Mouse (Mus musculus): Measurements from ENCODE around the gene Ebi3. TPM values are rescaled to one million over a fixed set of nuclear protein-coding genes. Genes with fewer than 3 reads are reported as not detected.

Gene Ebi3
- polyA plus RNA-seq, 1 experiment from 2014 or later = 2.1 TPM

- no peaks in the 10 kb centered on the region for H3K9me3 ChIP-seq
- no peak for ATAC-seq (ENCODE audit: borderline replicate concordance, extremely low read depth, low FRiP score, low TSS enrichment)
- peak overlapping the region; percentile 89 for H3K4me2 ChIP-seq
- peaks cover 16% of the 10 kb centered on the region for H3K4me1 ChIP-seq
- no peak overlapping the region for H3K9ac ChIP-seq
- peaks cover 29% of the 10 kb centered on the region for H3K27me3 ChIP-seq
- H3K27ac ChIP-seq = no peak overlapping the region
- peaks cover 15% of the 10 kb centered on the region for H3K36me3 ChIP-seq
- no peak overlapping the region for H3K4me3 ChIP-seq
- 32% methylated on average over 22 of the region's 22 CpGs for WGBS
Measured at GRCm38 (mm10) chr17:55971453-55971852, 19.0 kb downstream of the Ebi3 start.

GRCm38 (mm10) chr17:55976255-55976862 is 23.9 kb downstream of the Ebi3 start:
- H3K36me3 ChIP-seq = no peaks in the 10 kb centered on the region
- no peak overlapping the region for H3K9ac ChIP-seq
- no peaks in the 10 kb centered on the region for H3K9me3 ChIP-seq
- peak overlapping the region; percentile 29; the same call in 1 of the 2 replicates for H3K4me2 ChIP-seq
- H3K4me3 ChIP-seq = no peak overlapping the region
- H3K27ac ChIP-seq = no peak overlapping the region
- peak; percentile 66 for ATAC-seq (ENCODE audit: borderline replicate concordance, extremely low read depth, low FRiP score, low TSS enrichment)
- H3K27me3 ChIP-seq = peaks cover 13% of the 10 kb centered on the region
- H3K4me1 ChIP-seq = peaks cover 13% of the 10 kb centered on the region
- WGBS = 11% methylated on average over 13 of the region's 13 CpGs

- no peak for ATAC-seq (ENCODE audit: borderline replicate concordance, extremely low read depth, low FRiP score, low TSS enrichment)
- 19% methylated on average over 3 of the region's 3 CpGs for WGBS
Measured at GRCm38 (mm10) chr17:55977301-55977700, 24.9 kb downstream of the Ebi3 start.

GRCm38 (mm10) chr17:55986030-55986961 is 33.9 kb downstream of the Ebi3 start, which contains the start of gene Fsd1:
Gene Fsd1, plus strand, starts transcription at chr17:55986509.
- Histone ChIP-seq H3K4me3 (peak within 1 kb of the TSS; percentile 39), H3K9ac (no peak within 1 kb of the TSS)

More at GRCm38 (mm10) chr17:55977301-55977700, 24.9 kb downstream of the Ebi3 start:
- Histone ChIP-seq H3K27ac (no peak overlapping the region), H3K4me1 (peaks cover 11% of the 10 kb centered on the region), H3K9me3 (no peaks in the 10 kb centered on the region), H3K4me3 (no peak overlapping the region), H3K36me3 (no peaks in the 10 kb centered on the region), H3K27me3 (peaks cover 7% of the 10 kb centered on the region), H3K9ac (no peak overlapping the region), H3K4me2 (no peak overlapping the region)

GRCm38 (mm10) chr17:55990278-55990898 is 37.9 kb downstream of the Ebi3 start:
- peaks cover 10% of the 10 kb centered on the region for H3K27me3 ChIP-seq
- no peak overlapping the region for H3K4me3 ChIP-seq
- H3K36me3 ChIP-seq = no peaks in the 10 kb centered on the region
- ATAC-seq (ENCODE audit: borderline replicate concordance, extremely low read depth, low FRiP score, low TSS enrichment) = no peak
- peaks cover 5% of the 10 kb centered on the region; the same call in 1 of the 2 replicates for H3K4me1 ChIP-seq
- H3K9ac ChIP-seq = no peak overlapping the region
- H3K9me3 ChIP-seq = no peaks in the 10 kb centered on the region
- 80% methylated on average over 8 of the region's 8 CpGs for WGBS
- no peak overlapping the region for H3K4me2 ChIP-seq
- no peak overlapping the region for H3K27ac ChIP-seq

More at GRCm38 (mm10) chr17:55986030-55986961, 33.9 kb downstream of the Ebi3 start, which contains the start of gene Fsd1:
- no peaks in the 10 kb centered on the region for H3K36me3 ChIP-seq
- H3K4me2 ChIP-seq = peak within 1 kb of the TSS; percentile 71
- peaks cover 10% of the 10 kb centered on the region for H3K27me3 ChIP-seq
- WGBS = 8% methylated on average over 35 of the region's 35 CpGs
- H3K9me3 ChIP-seq = no peaks in the 10 kb centered on the region
- H3K27ac ChIP-seq = no peak within 1 kb of the TSS
- ATAC-seq (ENCODE audit: borderline replicate concordance, extremely low read depth, low FRiP score, low TSS enrichment) = peak; percentile 51; the same call in 1 of the 2 replicates
- H3K4me1 ChIP-seq = peaks cover 5% of the 10 kb centered on the region; the same call in 1 of the 2 replicates

- 76% methylated on average over 15 of the region's 15 CpGs for WGBS
- H3K27ac ChIP-seq = no peak overlapping the region
- H3K4me2 ChIP-seq = no peak overlapping the region
- peaks cover 11% of the 10 kb centered on the region; the same call in 1 of the 2 replicates for H3K27me3 ChIP-seq
- no peaks in the 10 kb centered on the region for H3K9me3 ChIP-seq
- H3K4me1 ChIP-seq = no peaks in the 10 kb centered on the region
- no peaks in the 10 kb centered on the region for H3K36me3 ChIP-seq
- no peak for ATAC-seq (ENCODE audit: borderline replicate concordance, extremely low read depth, low FRiP score, low TSS enrichment)
- H3K9ac ChIP-seq = no peak overlapping the region
- no peak overlapping the region for H3K4me3 ChIP-seq
Measured at GRCm38 (mm10) chr17:55996007-55996406, 43.6 kb downstream of the Ebi3 start.

- H3K4me2 ChIP-seq = peak overlapping the region; percentile 30; the same call in 1 of the 2 replicates
- no peak overlapping the region for H3K27ac ChIP-seq
- H3K36me3 ChIP-seq = no peaks in the 10 kb centered on the region
- H3K9ac ChIP-seq = no peak overlapping the region
- 13% methylated on average over 30 of the region's 30 CpGs for WGBS
- H3K4me1 ChIP-seq = no peaks in the 10 kb centered on the region
- H3K9me3 ChIP-seq = no peaks in the 10 kb centered on the region
- ATAC-seq (ENCODE audit: borderline replicate concordance, extremely low read depth, low FRiP score, low TSS enrichment) = peak; percentile 33; the same call in 1 of the 2 replicates
- peaks cover 11% of the 10 kb centered on the region; the same call in 1 of the 2 replicates for H3K27me3 ChIP-seq
- H3K4me3 ChIP-seq = no peak overlapping the region
Measured at GRCm38 (mm10) chr17:55999794-56000499, 47.5 kb downstream of the Ebi3 start.

GRCm38 (mm10) chr17:56003000-56003399 is 50.6 kb downstream of the Ebi3 start:
- Histone ChIP-seq H3K4me1 (peaks cover 9% of the 10 kb centered on the region; the same call in 1 of the 2 replicates), H3K4me2 (no peak overlapping the region), H3K36me3 (no peaks in the 10 kb centered on the region), H3K4me3 (no peak overlapping the region), H3K9me3 (no peaks in the 10 kb centered on the region), H3K9ac (no peak overlapping the region), H3K27ac (no peak overlapping the region), H3K27me3 (peaks cover 11% of the 10 kb centered on the region; the same call in 1 of the 2 replicates)
- ATAC-seq (ENCODE audit: borderline replicate concordance, extremely low read depth, low FRiP score, low TSS enrichment) = no peak
- 79% methylated on average over 3 of the region's 3 CpGs for WGBS

GRCm38 (mm10) chr17:56005415-56006061 is 53.1 kb downstream of the Ebi3 start, which contains the start of the genes Stap2 and Mpnd:
Gene Stap2, minus strand, starts transcription at chr17:56005584.
Gene Mpnd, plus strand, starts transcription at chr17:56005711.
- Histone ChIP-seq H3K4me3 (peak within 1 kb of the TSS; percentile 29), H3K9ac (peak within 1 kb of the TSS; percentile 31; the same call in 1 of the 2 replicates), H3K27me3 (peaks cover 3% of the 10 kb centered on the region; the same call in 1 of the 2 replicates), H3K9me3 (no peaks in the 10 kb centered on the region), H3K36me3 (no peaks in the 10 kb centered on the region), H3K4me1 (peaks cover 19% of the 10 kb centered on the region), H3K4me2 (peak within 1 kb of the TSS; percentile 47), H3K27ac (peak within 1 kb of the TSS; percentile 38; the same call in 1 of the 2 replicates)
- no peak for ATAC-seq (ENCODE audit: borderline replicate concordance, extremely low read depth, low FRiP score, low TSS enrichment)
- 28% methylated on average over 13 of the region's 13 CpGs for WGBS

All from lung, embryonic 15.5 days (tissue).